Mouse (Mus musculus) spleen, adult 2 months (tissue): ENCODE data around the gene Gp1ba.

ENCODE experiments used
- CTCF ChIP-seq: fragments of 200-500 bp; IDR thresholded peaks from 2 replicates; pipeline ENCODE4 v1.5.1; 2011; ENCODE audit warnings: mild to moderate bottlenecking, inconsistent platforms; ENCODE audit not compliant: insufficient read depth, insufficient read length, insufficient replicate concordance; ENCODE audit errors: extremely low read depth
- POLR2A ChIP-seq: fragments of 200-500 bp; IDR thresholded peaks from 2 replicates; pipeline ENCODE4 v1.6.1; 2011; ENCODE audit warnings: low read depth, low read length, inconsistent platforms

GRCm38 (mm10) chr11:70663957-70664356 is 25.0 kb downstream of the Gp1ba start:
- TF ChIP-seq CTCF (no peak), POLR2A (no peak)
